Mouse (Mus musculus) kidney, postnatal 4 days (tissue): Measurements from ENCODE around the gene Dpyd.
A peak's percentile ranks its signal among the peaks of the same experiment; 100 is the strongest.

ENCODE experiments used
- DNase-seq, 2 experiments: peaks; one replicate each; pipeline ENCODE4 v3.0.0; 2021; ENCODE audit warnings: mixed read lengths in 2 of 2

Gene Dpyd

DNA sequence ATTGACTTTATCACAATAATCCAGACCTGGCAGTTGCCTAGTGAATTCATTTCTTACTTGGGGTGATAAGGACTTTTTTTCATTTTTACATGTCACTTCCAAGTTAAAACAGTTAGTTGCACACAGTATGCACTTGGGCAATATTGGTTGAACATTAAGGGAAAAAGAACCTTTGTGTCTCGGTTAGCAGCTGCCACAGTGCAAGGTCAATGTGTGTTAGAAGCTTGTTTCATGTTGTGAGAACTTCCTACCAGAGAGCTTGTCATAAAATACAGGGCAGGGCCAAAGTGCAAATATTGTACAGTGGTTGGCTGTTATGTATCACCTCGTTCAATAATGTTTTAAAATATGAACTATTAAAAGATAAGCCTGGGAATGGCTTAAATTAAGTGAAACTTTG lies 564.1 kb downstream of the Dpyd start:
- DNase-seq = no peak

DNA sequence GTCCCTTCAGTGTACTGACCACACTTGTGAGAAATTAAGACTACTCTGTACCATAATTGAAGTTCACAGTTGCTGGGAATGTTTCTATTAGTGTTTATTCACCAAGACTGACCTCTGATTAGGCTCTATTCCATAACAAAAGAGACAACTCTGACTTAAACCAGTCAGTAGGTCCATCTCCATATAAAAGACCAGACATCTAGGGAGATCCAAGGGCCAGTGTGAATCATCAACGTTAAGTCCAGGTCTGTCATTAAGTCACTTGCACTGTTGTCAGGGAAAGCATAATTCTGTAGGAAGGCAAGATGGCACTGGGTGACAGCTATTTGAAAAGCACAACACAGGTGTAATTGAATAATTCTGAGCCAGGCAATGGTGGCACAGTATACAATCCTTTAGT lies 566.1 kb downstream of the Dpyd start:
- no peak for DNase-seq

DNA sequence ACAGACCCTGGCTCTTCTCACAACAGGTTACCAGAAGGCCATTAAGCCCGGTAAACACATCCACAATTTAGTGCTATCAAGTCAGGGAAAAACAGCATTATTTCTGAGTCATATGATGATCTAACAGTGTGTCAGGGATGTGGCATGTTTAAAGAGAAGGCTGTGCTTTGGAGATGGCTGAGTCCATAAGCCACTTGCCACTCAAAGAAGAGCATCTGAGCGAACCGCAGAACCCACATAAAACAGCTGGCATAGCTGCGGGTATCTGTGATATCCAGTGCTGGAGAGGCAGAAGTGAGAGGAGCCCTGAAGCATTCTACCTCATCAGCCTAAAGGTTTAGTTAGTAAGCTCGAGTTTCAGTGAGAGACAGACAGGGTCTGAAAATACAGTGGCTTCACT lies 581.1 kb downstream of the Dpyd start:
- no peak for DNase-seq

DNA sequence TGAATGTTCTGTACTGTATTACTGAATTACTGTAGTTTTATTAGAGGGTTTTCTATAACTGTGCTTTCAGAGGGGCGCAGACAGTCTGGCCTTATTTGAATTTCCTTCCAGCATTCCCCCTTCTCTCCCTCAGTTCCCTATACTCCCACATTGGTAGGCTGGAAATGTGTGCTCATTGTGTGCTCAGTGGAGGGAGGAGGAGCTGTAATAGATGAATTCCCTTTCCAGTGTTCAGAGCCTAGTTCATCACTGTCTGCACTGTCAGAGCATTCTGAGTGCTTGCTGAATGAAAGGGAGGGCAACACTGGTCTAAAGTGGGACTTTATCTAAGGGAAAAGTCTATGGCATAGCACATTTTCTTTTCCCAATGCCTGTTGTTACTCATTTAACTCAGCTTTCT lies 582.9 kb downstream of the Dpyd start:
- no peak for DNase-seq

DNA sequence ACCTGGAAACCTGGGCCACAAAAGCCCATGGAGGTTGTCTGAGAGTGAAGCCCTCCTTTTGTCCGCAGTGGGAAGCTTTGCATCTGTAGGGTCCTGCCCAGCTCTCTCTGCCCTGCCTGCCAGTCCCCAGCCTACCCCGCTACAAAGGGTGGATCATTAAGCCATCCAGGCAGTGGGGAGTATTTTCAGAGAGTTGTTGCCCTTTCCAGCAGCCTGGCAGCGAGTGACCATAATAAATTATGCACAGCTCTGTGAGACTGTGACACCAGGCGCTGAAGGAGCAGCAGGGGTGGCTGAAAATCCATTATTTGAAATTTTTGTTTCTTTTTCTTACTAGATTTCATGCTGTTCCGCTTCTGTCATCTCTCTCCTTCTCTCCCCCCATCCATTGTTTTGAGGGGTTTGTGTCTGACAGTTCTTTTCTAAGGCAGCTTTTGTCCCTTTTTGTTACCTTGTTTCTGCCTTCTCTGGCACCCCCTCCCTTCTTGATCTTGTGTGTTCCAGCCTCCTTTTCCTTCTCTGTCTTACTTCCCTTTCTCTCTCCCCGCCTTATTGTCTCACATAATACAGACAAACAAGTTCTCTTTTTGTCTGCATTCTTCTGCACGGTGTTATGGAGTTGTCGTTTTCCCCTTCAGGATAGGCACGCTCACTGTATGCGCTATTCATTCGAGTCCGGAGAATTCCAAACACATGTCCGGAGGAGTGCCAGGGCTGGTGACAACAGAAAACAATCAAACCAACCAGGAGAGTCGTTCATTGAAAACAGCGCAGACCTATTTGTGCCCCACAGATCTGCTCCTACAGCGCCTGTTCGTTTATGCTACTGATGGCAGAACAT lies 592.9 kb downstream of the Dpyd start:
- peak; percentile 12 to 15 for DNase-seq

DNA sequence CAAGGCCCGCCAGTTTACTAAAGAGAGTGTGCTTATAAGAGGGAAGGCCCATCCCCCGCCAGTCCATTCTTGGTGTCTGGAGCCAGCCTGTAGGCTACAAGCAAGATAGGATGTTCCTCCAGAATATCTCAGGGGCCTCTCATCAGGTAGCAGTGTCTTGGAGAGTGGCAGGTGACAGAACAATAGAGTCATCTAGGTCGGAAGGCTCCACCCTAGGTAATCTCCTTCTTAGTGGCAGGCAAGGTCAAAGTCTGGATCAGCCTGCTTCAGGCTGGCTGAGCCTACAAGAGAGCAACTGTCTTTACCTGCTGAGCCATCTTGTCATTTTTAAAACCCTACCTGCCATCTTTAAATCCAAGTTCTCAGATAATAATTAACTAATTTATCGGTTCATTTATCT lies 596.7 kb downstream of the Dpyd start:
- no peak for DNase-seq

DNA sequence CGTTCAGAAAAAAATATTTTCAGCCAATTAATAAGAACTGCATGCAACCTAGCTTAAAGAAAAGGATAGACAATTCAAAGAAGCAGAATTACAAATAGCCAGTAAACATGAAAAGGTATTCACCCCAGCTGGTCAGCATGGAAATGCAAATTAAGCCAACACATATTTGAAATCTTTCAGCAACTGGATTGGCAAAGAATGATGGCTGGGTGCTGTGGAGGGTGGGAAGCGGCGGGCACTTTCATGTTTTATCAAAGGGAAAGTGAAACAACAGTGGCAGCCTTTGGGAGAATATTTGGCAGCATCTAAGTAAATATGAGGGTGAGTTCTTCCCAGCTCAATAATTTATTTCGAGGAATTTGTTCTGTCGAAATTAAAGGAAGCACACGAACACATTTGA lies 603.8 kb downstream of the Dpyd start:
- DNase-seq = no peak

DNA sequence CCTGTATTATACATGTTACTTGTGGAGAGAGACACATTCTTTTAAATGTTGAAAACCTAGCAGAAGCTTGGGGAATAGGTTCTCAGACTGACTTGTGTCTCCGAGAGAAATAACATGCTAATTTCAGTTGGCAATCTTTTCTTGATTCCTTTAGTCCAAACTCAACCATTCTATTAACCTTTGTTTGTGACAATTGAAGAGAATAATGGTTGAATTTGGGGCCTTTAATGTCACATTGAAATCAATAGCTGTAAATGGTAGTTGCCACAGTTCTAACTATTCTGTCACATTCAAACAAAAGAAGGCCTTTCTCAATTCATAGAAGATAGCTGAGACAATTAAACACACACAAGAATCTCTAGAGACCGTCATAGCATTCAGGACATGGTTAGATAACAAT lies 606.2 kb downstream of the Dpyd start:
- DNase-seq = no peak

DNA sequence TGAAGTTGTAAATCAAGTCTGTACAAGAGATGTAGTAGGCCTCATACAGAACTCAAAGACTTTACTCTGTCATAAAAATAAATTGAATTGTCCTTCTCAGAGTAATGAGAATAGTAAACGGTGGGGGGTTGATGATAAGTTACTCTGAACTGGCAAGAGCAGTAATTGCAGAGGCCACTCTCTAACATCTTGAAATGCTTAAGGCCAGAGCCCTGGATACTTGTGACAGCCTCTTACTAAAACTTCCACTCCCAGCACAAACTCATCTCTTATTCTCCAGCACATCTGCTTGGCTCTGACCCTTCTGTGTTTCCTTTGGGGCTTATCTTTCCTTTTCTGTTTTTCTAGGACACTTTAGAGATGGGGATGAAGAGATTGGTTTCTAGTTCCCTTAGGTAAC lies 606.7 kb downstream of the Dpyd start:
- DNase-seq = no peak

DNA sequence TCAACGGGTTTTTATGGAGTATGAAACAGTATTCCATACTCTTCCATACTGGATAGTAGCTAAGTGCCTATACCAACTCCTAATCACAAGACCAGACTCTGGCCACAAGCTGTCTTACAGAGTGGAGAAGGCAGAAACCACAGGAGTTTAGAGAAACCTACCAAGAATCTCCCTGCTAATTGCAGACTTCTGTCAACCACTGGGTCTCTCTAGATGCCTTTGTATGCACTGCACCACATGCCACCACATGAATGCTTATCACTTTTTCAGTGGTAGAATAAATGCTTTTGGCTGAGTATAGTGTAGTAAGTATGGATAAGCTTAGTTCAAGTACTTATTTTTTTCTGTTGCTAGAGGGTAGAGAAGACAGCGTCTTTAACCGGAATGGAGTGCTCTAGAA lies 621.3 kb downstream of the Dpyd start:
- no peak for DNase-seq

DNA sequence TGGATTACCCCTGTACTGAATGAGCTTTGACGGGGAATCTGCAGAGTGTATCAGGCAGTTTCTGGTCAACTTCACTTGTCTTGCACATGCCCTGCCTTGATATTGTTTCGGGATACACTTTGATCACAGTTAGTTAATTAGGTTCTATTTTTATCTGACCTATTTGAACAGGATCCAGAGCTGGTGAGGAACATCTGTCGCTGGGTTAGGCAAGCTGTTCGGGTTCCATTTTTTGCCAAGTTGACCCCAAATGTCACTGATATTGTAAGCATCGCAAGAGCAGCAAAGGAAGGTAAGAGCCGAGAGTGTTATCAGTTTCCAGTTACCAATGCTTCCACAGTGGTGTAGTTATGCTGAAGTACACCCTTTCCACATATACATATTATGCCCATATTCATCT lies 632.1 kb downstream of the Dpyd start:
- DNase-seq = no peak

DNA sequence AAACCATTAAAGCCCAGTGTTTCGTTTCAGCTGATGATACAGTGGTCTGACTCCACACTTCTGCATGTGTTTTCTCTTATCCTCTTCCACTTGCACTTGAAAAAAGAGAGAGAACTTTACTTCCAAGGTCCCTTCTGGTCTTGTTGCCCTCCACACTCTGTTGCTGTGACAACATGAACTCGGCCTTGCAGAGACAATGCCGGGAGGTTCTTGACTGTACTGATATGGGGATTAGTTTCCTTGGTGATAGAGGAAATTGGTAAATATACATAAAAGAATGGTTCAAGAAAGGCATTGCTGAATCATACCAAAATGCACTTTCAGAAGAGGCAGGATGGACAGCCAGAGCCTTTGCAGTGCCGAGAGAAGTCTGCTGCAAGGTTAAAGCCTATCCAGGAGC lies 633.7 kb downstream of the Dpyd start:
- no peak for DNase-seq

DNA sequence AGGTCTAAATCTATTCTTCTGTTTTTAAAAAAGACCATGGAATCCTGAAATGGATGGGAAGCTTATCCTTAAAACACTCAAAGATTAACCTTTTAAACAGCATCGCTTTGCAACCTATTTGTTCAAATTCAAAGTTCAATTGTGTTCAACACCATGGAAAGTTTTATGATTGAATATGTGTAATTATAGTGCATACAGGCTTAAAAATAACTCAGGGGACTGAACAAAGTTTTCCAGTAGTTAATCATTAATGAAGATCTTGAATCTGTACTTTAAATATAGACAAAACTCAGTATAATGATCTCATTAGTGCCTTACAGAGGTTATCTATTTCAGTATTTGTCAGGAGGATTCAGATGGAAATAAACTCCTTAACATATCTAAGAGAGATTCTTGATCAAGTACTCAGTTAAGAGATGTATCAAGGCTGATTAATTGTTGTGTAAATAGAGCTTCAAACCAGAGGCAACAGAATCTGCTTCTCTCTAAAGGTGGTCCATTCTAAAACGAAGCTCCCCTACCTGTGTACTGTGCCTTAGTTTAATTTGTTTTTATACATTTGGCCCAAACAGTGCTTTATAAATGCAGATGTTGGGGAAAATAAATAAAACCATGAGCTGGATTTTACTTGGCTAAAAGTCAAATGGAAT lies 659.0 kb downstream of the Dpyd start:
- DNase-seq = no peak

DNA sequence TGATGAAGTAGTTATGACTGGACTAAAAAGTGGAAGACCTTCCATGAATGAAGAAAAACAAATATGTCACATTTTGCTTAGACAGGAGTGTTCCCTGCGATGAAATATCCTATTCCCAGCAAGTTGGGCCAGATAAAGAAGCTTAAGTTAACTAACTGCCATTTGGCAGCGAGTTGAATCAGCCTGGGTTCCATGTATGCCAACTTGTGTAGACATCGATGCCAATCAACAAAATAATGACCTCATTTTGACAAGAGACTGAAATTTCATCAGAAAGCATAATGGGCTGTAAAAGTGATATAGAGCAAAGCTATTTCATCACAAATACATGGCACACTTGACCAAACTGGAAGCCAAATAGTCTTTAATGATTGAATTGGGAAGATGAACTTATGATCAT lies 681.3 kb downstream of the Dpyd start:
- DNase-seq = no peak

DNA sequence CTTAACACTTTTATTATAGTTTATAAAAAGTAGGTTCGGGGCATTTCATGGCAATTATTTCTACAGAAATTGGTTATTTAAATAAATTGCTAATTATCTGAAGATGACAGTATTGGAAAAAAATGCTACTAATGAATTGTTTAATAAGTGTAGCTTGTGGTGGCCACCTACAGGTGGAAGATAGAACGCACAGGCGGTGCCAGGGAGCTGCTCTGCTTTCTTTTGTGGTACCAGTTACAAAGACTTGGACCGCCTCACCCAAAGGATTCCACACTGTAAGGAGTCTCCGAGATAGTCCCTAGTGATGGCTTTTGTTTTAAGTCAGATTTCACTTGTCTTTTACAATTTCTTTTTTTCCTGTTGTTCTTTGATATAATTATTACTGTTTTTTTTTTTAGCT lies 694.6 kb downstream of the Dpyd start:
- DNase-seq = peak; percentile 17 to 23

DNA sequence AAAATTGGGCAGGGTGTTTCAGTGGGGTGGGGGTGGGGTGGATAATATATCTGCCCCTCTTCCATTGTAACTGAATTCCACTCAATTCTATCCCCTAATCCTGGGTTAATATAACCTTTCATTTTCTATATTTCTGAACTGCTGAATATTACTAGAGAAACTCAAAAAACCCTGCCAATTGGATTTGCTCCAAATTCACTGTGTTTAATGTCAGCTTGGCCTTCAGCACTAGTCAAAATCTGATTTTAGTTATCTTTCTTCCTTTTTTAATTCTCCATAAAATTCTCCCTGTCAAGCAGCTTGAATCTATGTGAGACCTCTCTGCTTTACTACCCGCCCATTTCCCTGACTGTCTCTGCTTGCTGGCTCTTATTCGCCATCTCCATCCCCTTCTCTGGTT lies 713.3 kb downstream of the Dpyd start:
- no peak for DNase-seq

DNA sequence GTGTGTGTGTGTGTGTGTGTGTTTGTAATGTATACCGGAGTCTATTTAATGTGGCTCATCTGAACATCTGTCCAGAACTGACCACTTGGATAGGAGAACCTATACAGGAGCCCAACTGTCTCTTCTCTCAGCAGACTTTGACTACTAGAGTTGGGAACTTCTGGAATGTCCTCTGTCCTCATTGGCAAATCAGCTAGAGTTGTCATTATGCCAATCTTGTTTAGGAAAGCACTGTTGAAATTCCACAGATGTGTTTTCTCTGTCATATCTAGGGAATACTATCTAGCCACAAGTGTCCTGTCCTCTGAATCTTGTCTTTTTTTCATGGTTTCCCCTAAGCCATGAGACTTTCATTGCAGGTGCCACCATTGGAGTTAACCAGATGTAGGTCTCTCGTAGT lies 718.7 kb downstream of the Dpyd start:
- no peak for DNase-seq

DNA sequence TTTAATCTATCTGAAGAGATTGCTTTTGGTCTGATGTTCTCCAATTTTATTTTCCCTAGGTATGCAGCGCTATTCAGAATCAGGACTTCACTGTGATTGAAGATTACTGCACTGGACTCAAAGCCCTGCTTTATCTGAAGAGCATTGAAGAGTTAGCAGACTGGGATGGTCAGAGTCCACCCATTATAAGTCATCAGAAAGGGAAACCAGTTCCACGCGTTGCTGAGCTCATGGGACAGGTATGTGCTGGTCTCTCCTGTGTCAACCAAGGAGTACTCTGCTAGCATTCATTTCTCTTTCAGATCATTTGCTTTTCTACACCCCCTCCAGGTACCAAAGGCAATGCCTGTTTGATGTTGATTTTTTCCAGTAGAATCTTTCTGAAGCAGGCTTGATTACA lies 752.8 kb downstream of the Dpyd start:
- no peak for DNase-seq

DNA sequence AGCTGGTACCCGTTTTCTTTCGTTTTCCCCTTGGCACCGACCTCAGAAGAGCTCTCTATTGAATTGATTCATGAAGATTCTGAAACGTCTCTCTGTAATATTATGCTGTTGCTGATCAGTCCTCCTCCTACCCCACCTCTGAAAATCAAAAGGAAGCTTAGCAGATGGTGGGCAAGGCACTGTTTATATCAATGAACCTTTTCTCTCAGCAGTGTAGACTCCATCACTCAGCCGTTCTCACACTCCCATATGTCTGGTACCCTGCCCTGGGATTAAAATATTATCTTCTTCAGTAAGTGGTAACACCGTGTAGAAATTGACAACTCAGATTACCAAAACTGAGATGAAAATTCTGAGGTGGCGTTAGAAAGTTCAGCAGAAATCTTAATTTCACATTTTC lies 767.1 kb downstream of the Dpyd start:
- no peak for DNase-seq

DNA sequence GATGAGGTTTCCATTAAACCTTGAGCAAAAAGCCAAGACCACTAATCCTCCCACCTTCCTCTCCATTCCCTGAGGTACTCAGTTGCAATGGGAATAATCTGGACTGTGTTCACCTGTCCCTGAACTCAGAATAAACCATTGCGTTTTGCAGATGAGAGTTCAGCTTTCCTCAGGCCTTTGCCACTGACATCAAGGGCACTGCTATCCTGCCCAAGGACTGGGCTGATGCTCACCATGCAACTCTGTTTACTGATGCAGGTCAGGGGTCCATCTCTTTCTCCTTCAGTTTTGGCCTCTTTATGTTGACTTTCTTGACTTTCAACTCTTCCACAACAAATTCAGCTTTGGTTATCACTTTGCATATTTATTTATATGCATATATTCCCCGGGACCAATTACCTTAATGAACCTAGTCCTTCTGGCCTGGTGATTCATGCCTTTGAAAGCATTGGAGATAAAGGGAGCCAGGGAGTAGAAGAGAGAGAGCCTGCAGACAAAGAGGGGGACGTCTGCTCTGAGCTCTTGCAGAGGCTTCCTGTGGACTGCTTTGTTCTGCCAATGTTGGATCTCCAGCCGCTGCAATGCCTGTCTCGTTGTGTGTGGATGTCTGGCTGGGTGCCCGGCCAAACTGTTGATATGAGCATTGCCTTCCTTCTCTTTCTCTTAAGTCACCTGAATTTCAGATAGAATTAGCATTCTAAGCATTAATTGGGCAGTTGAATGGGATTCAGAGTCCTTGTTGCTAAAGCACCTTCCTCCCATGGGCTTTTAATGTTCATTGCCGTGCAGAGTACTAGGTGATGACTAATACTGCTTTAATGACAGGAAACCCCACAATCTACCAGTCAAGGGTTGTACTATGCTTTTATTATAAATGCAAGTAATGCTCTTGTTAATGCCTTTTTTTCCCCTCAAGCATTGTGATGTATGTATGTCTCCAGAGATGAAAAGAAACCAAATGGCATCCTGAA lies 771.7 kb downstream of the Dpyd start:
- DNase-seq = peak in 1 of 2 experiments; percentile 5

DNA sequence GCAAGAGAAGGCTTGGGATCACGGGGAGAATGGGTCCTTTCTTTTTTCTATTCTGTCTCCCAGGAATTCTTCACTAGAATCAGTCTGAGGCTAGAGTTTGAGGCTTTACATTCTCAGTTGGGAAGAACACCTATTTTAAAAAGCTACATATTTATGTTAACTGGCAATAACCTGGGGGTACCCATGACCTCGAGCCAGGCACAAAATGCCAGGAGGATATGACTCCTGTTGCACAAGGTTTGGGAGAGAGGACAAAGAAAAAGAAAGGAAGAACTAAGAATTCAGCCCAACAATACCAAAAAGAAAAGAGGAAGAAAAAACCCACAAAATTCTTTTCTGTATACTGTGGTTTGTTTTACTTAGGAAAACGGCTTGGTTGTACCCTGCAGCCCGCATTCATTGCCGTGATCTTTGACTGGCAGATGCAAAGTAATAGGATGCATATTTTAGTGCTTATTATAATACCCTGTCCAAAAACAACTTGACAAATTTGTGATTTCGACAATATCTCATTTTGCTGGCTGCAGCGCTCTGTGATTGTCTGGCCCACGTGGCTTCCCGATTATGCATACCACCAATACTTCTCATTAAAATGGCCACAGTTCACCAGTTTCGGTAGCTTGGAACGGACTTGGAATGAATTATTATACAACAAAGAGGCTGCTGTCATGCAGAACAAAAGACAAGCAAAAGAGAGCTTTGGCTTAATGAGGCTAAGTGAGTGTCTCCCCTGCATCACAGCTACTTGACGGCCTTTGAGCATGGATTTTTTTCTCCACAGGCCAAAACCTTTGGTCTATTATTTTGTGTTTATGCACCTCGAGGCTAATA lies 799.8 kb downstream of the Dpyd start:
- no peak for DNase-seq

DNA sequence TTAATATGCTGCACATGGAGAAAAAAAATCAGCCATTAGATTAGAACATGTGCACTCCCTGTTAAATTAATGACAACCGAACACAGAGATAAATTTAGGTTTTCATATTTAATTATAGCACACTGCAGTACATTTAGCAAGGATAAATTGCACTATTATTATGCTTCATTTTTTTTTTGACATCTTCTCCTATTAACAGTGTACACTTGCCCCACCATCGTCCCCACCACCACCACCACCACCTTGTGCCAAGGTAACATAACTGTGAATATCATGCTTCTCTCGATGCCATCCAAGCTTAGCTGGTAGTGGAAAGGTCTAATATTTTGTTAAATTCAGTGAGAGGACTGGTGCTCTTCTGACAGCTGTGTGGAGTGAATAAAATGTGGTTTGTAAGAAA lies 800.5 kb downstream of the Dpyd start:
- DNase-seq = no peak

DNA sequence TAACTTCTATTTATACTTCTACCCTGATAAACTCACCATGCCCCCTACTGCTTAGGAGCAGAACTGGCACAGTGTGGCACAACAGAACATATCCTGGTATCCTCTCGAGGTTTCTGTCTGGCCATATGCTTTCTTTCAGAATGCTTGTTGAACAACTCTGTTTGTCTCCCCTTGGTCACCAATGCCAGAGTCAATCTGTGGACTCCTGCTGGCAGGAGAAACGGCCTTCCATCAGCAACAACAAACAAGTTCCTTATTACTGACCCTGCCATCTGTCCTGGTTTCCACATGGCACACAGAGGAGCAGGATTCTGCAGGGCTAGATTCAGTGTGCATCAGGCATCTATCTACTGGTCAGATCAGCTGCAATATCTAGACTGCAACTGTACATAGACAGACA lies 807.0 kb downstream of the Dpyd start:
- DNase-seq = no peak
